ENCODE assay signal across 25 mouse cellular contexts in genomic region chr1:167411991-167412715, GRCm38 (mm10). TPM values are rescaled to one million over a fixed set of nuclear protein-coding genes. Genes with fewer than 3 reads are reported as not detected.
"Had no signal": no experiment of that assay in that cellular context is flagged by ENCODE, and none has a peak within 500 bp of the region (broad histone marks: within the 10 kb centered on the region; RNA-seq: fewer than 3 reads in every experiment).

No protein-coding gene starts in this region.

- H3K4me3 ChIP-seq: kidney, embryonic 15.5 days; left cerebral cortex, adult 2 months; limb, embryonic 12.5 days; liver, embryonic 13.5 days; lung, embryonic 15.5 days; megakaryocyte, embryonic 14.5 days; midbrain, embryonic 10.5 days; midbrain, embryonic 13.5 days; neural tube, embryonic 12.5 days; neural tube, embryonic 15.5 days had no signal

- H3K36me3 ChIP-seq: kidney, embryonic 15.5 days; limb, embryonic 12.5 days; liver, embryonic 13.5 days; lung, embryonic 15.5 days; midbrain, embryonic 10.5 days; midbrain, embryonic 13.5 days; neural tube, embryonic 12.5 days; neural tube, embryonic 15.5 days had no signal

- H3K4me1 ChIP-seq: kidney, embryonic 15.5 days; limb, embryonic 12.5 days; liver, embryonic 13.5 days; lung, embryonic 15.5 days; midbrain, embryonic 10.5 days; midbrain, embryonic 13.5 days; neural tube, embryonic 12.5 days; neural tube, embryonic 15.5 days had no signal

- DNase-seq: kidney, adult 8-10 months; kidney, postnatal 10 days; kidney, postnatal 36 days; layer of hippocampus, postnatal 36 days; liver, embryonic 13.5 days; lung, postnatal 10 days; lung, postnatal 36 days; right cerebral cortex, adult 18-20 months; right cerebral cortex, postnatal 14 days; right cerebral cortex, postnatal 4 days; spleen, adult 18-20 months; thymus, adult 18-20 months; thymus, postnatal 36 days had no signal

- H3K9ac ChIP-seq: kidney, embryonic 15.5 days; limb, embryonic 12.5 days; liver, embryonic 13.5 days; lung, embryonic 15.5 days; midbrain, embryonic 13.5 days; neural tube, embryonic 12.5 days; neural tube, embryonic 15.5 days had no signal

- ATAC-seq: midbrain, embryonic 13.5 days; midbrain, embryonic 16.5 days had no signal

- H3K4me2 ChIP-seq: kidney, embryonic 15.5 days; limb, embryonic 12.5 days; liver, embryonic 13.5 days; lung, embryonic 15.5 days; midbrain, embryonic 13.5 days; neural tube, embryonic 12.5 days; neural tube, embryonic 15.5 days had no signal

- H3K27ac ChIP-seq: kidney, embryonic 15.5 days; left cerebral cortex, adult 2 months; limb, embryonic 12.5 days; liver, embryonic 13.5 days; lung, embryonic 15.5 days; midbrain, embryonic 10.5 days; midbrain, embryonic 13.5 days; neural tube, embryonic 12.5 days; neural tube, embryonic 15.5 days had no signal

- H3K27me3 ChIP-seq: neural tube, embryonic 12.5 days had no signal

- H3K9me3 ChIP-seq: kidney, embryonic 15.5 days; limb, embryonic 12.5 days; liver, embryonic 13.5 days; lung, embryonic 15.5 days; midbrain, embryonic 10.5 days; midbrain, embryonic 13.5 days; neural tube, embryonic 12.5 days; neural tube, embryonic 15.5 days had no signal

RNA-seq across cellular contexts. Expression of gene Lrrc52, which starts 54.4 kb away (rescaled TPM):
- polyA plus RNA-seq: kidney, embryonic 15.5 days; limb, embryonic 12.5 days; liver, adult 2 months; liver, embryonic 13.5 days; midbrain, embryonic 10.5 days; midbrain, embryonic 16.5 days; neural tube, embryonic 12.5 days; stomach, embryonic 16.5 days had no signal
